Mouse (Mus musculus) lung, postnatal 0 days (tissue): ENCODE measurements at regions not wholly inside any gene's neighbourhood (a gene's known extent, or its start where the extent isn't known, plus 50 kb on each side); places are given as distances from the start of the nearest gene placed in this dataset.

Source experiments
- CTCF ChIP-seq: IDR thresholded peaks from 2 replicates; pipeline ENCODE4 v1.5.1; 2016; ENCODE audit warnings: antibody characterized with exemption, mild to moderate bottlenecking
- EP300 ChIP-seq: IDR thresholded peaks from 2 replicates; pipeline ENCODE4 v1.6.1; 2016; ENCODE audit warnings: antibody characterized with exemption, mild to moderate bottlenecking, control low read depth

- no peak for TF ChIP-seq CTCF
- TF ChIP-seq EP300: no peak
Measured at GRCm38 (mm10) chr1:42416539-42417218, 278.9 kb upstream of the Pou3f3 start.
